Mouse (Mus musculus): ENCODE measurements around the gene Arhgdib.

The Arhgdib gene

DNA sequence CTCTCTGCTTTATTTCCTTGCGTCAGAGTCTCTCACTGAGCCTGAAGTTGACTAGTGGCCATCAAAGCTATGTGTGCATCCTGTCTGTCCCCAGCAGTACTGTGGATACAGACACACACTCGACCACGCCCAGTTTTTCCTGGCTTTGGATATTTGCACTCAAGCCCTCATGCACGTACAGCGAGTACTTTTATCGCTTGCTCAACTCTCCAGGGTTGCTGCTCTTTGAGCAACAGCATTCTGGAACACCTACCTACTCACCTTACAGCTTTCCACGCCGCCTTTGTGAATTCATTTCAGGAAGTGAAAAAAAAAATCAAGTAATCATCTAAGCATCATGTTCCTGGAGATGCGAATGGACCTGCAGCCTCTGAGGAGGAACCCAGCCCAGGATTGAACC is 11.2 kb upstream of the Arhgdib start:
- in situ Hi-C loops (cut with MseI, MboI), result no loop called here

DNA sequence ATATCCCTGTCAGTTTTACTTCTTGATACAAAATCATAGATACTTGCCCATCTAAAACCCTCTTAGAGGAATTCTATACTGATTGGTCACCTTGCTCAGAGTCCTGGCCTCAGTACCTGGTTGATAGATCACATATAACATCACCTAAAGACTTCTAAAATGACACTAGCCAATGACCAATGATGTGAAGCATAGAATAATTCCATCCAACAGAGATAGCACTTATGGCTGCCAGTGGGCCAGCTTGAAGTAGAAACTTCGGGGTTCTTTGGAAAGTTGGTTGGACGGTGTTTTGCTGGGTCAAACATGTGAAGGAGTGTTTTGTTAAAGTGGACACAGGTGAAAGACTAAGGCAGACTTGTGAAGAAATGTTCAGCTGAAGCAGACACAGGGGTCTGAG is 8.5 kb upstream of the Arhgdib start:
- in situ Hi-C loops (cut with MseI, MboI), result no loop called here

DNA sequence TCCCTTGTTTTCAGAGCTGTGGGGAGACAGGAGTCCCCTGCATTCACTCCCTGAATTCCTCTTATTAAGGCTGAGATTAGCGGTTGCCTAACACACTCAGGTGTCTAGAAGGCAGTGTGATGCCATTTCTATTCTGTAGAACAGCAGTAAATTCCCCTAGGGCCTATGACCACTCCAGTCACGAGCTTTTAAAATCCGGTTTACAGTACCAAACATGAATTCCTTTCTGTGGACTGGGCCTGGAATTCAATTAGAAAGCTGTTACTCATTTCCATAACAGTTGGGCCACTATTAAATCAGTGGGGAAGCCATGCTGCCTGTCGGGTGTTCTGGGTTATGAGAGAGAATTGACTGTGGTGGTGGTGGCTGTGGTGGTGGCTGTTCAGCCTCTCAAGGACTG is 6.0 kb upstream of the Arhgdib start:
- in situ Hi-C loops (cut with MseI, MboI), result no loop called here

DNA sequence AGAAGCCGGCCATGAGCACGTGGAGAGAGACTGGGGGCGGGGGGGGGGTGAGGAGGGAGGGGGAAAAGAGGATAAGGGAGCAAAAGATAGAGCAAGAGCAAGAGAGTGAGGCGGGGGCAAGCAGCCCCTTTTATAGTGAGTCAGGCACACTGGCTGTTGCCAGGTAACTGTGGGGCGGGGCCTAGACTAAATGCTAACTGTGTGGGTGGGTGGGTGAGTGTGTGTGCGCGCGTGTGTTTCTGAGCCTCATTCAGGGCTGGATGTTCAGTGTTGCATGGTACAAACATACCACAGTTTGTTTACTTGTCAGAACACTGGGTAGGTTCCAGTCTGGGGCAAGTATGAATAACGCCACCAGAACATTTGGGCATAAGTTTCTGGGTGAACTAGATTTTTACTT is 5.2 kb upstream of the Arhgdib start:
- in situ Hi-C loops (cut with MseI, MboI), result no loop called here

DNA sequence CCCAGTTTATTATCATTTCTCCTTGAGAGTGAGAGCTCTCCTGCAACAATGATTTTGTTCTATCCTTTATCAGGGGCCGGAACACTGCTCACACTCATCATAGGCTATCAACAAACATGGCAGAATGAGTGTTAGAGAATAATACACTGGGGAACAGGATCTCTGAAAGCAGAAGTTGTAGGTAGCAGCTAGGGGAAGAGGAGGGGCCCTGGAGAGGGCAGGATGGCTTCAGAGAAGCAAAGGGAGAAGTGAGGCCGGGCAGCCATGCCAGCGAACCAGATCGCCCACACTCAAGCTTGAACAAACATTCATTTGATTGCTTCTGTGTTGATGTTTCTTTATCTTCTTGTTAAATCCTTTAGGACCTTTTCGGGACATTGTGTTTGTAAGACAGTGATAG is 4.5 kb upstream of the Arhgdib start:
- in situ Hi-C loops (cut with MseI, MboI), result no loop called here

DNA sequence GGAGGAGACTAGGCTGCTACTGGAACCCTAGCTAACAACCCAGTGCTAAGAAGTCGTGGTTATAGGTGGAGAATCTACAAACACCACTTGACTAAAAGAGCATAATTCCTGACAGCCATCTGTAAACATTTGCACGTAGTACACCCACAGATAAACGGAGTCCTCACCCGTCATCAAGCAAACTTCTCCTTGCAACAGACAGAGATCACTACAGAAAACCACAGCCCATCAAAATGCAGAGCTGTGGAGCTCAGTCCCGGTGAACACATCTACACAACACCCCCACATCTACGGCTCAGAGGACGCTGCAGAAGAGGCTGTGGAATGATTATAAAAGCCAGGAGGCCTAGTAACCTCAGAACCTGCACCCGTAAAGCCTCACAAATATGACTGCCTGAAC is 2.8 kb upstream of the Arhgdib start:
- in situ Hi-C loops (cut with MseI, MboI), result no loop called here

DNA sequence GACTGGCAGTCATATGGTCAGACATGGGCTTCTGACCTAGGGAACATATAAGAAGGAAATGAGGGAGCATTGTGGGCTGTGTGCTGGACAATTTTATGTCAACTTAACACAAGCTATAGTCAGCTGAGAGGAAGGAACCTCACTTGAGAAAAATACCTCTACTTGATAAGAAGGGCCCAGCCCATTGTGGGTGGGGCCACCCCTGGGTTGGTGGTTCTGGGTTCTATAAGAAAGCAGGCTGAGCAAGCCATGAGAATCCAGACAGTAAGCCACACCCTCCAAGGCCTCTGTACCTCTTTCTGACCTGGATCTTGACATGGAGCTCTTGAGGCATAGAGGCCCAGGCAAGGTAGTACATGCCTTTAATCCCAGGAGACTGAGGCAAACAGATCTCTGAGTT is 1.7 kb upstream of the Arhgdib start:
- in situ Hi-C loops (cut with MseI, MboI), result no loop called here

DNA sequence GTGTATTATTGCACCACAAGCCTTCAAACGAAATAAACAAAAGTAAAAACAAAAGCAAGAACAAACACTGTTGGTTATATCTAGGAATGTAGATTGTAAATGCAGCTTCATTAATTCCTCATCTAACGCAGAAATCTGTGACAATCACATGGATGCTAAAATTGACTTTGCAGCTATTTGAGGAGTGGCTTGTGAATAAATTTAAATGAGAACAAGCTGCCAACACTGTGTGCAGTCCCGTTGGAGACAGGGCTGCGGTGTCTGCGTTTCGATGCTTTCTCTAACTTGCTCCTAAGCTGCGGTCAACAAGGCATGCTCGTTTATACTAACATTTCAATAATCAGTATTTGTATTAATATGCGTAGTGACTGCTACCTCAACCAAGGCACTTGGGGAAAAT is 581 bp upstream of the Arhgdib start:
- in situ Hi-C loops (cut with MseI, MboI), result no loop called here

DNA sequence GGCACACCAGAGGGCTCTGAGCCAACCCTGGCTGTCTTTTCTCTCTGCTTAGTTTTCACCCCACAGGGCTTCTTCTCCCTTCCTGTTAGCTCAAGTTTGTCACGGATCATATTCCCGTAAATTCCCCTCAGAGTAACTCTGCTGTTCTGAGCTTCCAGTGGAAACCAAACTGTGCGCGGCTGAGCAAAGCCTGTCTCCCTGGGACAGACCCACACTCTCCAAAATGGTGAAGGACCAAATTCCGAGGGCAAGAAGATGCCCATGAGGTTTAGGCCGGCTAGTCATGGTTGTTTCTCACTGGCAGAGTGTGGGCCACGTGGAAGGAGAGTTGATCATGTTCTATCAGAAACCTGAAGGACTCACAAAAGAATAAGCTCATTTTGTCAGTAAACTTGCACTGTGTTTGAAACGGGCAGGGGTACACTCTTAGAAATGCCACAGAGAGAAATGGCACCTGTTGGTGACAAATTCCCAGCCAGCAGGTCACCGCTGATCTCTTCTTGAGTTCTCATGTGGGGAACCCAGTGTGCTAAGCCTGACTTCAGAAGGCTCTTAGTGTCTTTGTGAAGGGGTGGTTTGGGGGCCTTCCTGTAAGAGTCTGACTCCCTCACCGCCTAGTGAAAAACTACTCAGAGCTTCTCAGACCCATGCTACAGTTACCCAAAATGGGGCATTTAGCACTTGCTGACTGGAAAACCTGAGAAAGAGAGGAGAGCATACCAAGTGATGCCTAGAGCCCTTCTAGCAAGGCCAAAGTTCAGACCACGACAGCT is 1.3 kb downstream of the Arhgdib start:
- in situ Hi-C loops (cut with MseI, MboI), result no loop called here

DNA sequence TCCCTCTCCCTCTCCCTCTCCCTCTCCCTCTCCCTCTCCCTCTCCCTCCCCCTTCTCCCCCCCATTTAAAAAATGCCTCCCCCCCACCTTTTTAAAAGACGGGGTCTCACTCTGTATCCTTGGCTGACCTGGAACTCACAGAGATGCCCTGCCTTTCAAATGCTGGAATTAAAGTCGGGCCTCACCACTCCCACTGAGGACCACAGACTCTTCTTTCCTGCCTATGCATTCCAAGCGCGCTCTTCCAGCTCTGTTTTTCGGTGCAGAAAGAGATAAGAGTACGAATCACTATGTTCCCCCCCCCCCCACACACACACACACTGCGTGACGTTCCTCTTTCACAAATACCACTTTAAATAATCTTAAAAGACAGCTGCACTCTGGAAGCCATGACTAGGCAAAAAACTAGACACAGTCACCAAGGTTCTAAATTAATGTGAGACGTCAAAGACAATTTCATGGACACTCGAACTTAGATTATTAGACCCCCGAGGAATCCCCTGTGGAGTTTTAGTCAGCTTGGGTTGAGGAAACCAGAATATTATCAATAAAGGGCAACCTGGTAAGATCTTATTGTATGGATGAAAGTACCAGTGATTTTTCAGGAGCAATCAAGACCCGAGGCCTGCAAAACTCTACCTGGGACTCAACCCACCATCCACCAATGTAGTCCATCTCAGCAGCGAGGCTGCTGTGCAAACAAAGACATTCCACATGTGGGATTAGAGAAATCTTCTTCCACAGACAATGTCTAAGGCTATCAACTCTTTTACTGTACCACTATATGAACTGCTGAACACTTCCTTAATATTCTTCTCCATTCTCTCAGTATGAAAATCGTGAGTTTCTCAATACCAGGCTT is 2.1 kb downstream of the Arhgdib start:
- in situ Hi-C loops (cut with MseI, MboI), result no loop called here

DNA sequence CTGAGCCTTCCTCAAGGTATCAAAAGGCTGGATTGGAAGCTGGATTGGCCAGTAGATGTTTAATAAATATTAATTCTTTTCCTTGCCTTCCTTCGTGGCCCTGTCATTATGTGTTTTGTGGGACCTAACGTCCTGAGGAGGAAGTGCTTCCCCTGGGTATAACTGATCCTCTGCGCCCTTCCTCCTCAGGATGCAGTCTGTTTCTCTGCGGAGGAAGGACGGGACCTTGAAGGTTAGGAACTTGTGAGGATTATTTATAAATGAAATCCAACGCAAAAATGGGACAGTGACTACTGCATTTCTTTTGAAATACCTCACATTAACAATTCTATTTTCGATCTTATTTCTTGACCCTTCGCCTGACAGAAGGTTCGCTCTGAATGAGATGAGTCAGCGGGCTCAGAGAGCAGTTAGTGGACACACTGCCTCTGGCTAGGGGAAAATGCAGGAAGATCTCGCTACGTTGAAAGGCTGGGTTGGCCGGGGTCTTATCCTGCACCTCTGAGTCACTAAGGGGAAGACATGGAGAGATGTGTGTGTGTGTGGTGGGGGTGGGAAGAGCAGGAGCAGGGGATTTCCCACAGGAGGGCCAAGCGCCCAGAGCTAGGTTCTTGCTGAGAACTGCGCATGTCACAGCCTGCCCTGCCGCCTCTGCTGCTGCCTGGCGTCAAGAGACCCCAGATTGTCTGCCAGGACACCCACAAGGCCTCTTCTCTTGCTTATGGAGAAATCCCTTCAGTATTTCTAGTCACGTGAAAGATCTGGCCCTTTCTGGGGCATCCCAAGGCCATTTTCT is 3.2 kb downstream of the Arhgdib start:
- in situ Hi-C loops (cut with MseI, MboI), result no loop called here

DNA sequence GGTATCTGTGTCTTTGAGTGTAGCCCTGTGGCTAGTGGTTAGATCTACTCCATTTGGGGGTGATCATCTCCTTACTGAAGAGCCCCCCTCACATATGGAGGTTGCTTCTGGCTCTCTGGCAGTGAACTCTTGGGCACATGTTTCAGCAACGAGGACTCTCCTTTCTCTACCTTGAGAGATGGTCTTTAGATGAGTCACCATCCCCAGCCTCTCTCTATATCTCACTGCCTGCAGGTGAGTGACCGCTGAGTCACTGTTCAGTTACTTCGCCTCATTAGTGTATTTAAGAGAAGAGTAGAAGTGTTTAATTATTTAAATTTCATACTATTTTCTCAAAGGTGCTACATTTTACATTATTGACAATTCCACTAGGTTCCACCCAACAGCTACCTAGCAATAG is 4.6 kb downstream of the Arhgdib start:
- in situ Hi-C loops (cut with MseI, MboI), result no loop called here

DNA sequence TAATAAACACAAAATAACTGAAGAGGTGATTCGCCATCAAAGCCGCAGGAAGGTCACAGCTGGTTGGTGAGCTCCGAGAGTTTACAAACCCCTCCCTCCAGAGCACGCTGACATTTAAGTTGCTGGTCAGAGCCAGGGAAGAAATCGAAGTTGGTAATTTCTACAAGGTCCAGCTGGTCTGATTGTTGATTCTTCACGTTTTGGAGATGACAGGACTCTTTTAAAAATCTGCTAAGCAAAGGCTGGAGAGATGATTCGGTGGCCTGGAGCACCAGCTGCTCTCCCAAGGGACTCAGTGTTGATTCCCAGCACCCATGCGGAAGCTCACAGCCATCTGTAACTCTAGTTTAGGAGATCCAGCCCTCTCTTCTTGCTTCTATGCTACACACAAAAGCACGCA is 5.3 kb downstream of the Arhgdib start:
- in situ Hi-C loops (cut with MseI, MboI), result no loop called here

DNA sequence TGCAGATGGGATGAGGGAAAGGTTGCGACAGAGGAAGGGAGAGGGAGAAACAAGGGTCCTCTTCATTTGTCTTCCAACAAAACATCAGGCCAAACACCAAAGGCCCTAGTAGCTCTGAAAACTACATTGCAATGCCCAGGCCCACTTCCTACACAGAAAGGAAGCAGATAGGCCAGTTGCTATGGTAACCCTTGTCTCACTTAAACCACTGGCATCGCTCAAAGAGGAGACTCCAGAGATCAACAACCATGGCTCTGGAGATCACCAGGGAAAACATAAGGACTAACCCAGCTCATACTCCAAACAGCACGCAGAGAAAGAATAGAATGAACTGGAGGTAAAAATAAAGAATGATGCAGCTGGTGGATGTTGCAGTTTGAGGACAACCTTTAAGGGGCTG is 6.5 kb downstream of the Arhgdib start:
- in situ Hi-C loops (cut with MseI, MboI), result no loop called here

DNA sequence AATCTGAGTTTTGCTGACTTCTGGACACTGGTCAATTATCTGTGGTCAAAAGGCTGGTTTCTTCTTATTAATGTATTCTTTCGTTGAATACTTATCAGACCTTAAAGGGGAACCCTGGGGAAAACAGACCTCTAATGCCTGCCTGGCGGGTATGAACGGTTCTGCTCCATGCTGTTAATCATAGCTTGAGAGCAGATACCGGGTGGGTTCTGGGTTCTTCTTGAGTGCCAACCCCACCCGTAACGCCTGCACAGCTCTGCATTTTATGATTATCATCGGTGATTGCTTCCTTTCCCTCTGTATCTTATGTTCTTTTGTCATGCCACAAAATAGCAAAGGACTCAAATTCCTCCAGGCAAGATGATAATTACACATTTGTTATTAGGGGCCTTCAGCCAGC is 7.6 kb downstream of the Arhgdib start:
- in situ Hi-C loops (cut with MseI, MboI), result no loop called here

DNA sequence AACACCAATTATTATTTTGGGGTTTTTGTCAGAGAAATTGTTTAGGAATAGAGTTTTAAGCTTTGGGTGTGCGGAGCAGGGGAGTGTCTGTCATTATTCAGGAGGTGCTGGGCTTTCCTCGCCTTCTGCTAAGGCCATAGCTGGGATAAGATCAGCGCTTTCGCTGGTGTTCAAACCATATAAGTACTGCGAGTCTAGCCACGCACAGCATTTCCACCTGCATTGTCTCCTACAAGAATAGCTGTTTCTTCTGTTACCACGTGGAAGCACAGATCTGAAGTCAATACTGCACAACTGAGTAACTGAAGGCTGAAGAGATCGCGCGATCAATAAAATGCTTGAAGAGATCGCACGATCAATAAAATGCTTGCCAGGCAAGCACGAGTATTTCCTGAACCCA is 10.5 kb downstream of the Arhgdib start:
- in situ Hi-C loops (cut with MseI, MboI), result no loop called here

DNA sequence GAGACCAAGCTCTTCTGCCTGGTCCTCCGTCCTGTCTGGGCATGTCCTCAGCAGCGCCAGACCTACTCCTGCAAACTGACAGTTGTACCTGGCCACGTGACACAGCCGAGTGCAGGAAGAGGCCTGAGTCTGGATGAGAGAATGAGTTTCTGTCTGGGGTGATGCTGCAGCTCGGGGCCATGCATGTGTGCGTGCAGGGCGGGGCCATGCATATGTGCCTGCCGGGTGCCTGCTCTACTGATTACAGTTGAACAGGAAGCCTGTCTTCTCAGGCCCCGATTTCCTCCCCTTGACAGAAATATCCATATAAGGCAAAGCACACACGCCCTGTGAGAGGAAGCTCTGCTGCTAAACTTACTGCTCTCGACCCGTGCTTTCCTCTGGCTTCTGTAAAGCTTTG is 11.0 kb downstream of the Arhgdib start:
- in situ Hi-C loops (cut with MseI, MboI), result no loop called here

DNA sequence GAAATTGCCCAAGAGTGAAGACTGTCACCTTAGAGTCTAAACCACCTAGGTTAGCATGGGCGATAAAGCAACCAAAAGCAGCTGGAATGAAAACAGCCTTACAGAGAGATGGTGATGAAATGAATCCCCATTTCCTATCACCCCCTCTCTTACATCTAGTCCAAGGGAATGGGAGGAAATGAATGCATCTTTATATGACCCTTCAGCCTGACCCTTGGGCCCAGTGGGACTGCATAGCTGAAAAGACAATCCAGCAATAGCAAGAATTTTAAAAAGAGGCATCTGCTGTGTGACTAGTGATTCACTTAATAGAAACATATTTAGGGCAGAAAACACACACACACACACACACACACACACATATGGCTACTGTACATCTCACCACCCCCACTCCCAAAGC is 14.1 kb downstream of the Arhgdib start:
- in situ Hi-C loops (cut with MseI, MboI), result no loop called here

DNA sequence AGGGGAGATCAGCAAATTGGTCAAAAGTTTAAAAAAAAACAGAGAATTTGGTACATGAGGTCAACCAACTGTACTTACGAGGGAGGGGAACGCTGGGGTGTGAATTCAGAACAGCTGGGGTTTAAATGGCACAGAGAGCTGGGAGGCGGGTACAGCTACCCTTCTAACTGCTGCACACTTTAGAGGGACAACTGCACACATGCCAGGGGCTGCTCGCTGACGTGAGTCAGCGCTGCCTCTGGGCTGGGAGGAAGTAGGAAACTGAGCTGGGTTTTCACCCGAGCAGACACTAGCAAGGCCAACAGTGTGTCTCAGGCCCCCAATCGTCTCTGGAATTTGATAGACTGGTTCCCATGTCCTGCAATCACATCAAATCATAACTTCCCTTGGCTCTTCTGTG is 16.6 kb downstream of the Arhgdib start:
- in situ Hi-C loops (cut with MseI, MboI), result no loop called here

DNA sequence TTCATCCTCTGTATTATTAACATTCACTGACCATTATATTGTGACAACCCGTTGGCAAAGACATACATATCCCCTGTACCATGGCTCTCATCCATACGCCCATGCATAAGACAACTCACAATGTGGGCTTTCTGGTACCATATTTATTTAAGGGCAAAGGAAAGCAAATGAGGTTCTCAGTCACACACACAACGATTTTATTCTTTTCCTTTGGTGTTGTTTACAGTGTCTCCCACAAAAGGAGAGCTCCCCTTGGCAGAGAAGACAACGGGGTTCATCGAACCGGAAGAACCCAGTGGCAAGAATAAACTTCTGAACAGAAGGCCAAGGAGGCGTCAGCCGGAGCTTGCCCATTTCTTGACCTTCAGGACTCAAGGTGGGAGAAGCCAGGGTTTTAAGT is 18.2 kb downstream of the Arhgdib start, which contains the start of gene Pde6h:
Gene Pde6h (plus strand): TSS at position 301 of the 400 bp plus-strand sequence.
- in situ Hi-C loops (cut with MseI, MboI), result loop anchor here in 1 of 2 experiments (5.0 kb wide), 1 partner anchor 61 kb away; no protein-coding TSS in a partner anchor

DNA sequence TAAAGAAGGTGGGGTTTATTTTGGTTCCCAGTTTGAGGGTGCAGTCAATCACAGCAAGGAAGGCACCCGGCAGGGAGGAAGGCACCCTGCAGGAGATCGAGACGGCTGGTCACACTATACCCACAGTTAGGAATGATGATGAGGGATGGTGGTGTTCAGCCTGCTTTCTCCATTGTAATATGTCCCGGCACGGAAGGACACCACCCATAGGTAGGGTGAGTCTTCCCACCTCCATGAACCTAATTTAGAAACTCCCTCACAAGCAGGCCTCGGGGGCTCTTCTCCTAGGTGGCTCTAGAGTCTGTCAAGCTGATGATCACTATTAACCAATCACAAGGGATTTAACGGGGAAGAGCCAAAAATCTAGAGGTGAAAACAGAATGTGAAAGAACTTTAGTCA is 18.8 kb downstream of the Arhgdib start:
- in situ Hi-C loops (cut with MseI, MboI), result loop anchor here in 1 of 2 experiments (5.0 kb wide), 1 partner anchor 61 kb away; no protein-coding TSS in a partner anchor

DNA sequence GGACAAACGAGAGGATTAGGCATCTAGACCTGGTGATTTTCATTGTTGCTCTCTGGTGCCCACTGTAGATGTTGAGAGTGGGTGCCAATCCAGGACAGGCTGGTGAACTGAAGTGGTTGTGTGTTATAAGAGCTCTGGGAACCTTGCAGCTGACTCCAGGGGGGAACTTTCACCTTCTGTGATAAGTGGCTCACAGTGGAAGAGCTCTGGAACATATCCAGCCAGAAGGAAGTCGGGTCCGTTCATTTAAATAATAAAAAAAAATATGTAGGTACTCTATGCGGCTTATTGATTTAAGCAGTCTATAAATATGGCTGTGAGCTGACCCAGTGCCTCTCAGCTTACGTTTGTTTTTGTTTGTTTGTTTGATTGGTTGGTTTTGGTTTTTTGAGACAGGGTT is 19.6 kb downstream of the Arhgdib start, which contains the start of gene Erp27:
Gene Erp27 (minus strand): TSS at position 101 of the 400 bp plus-strand sequence.
- in situ Hi-C loops (cut with MseI, MboI), result loop anchor here in 1 of 2 experiments (5.0 kb wide), 1 partner anchor 60 kb away; no protein-coding TSS in a partner anchor

All from mouse trophoblast stem cell (cell line).